Mouse (Mus musculus) hindbrain, embryonic 12.5 days (tissue): ENCODE results near the gene Mlph. TPM values are rescaled to one million over a fixed set of nuclear protein-coding genes. Genes with fewer than 3 reads are reported as not detected.

Experiments
- ATAC-seq: fragments of 200-750 bp; cut with Nextera tagmentation; 2 replicates; pipeline ENCODE4 v1.8.0; 2017; ENCODE audit warnings: moderate TSS enrichment; ENCODE audit not compliant: low FRiP score
- H3K27ac ChIP-seq: fragments of 300-500 bp; sonication (generic); 2 replicates; pipeline ENCODE4 v1.5.1; 2016; ENCODE audit warnings: mild to moderate bottlenecking
- H3K27me3 ChIP-seq: fragments of 300-500 bp; sonication (generic); 2 replicates; pipeline ENCODE4 v1.6.1; 2016; ENCODE audit warnings: mild to moderate bottlenecking
- H3K36me3 ChIP-seq: fragments of 300-500 bp; sonication (generic); 2 replicates; pipeline ENCODE4 v1.6.1; 2016; ENCODE audit warnings: mild to moderate bottlenecking
- H3K4me1 ChIP-seq: fragments of 300-500 bp; sonication (generic); 2 replicates; pipeline ENCODE4 v1.6.1; 2016
- H3K4me2 ChIP-seq: fragments of 300-500 bp; sonication (generic); replicated peaks from 2 replicates; pipeline ENCODE4 v1.6.1; 2016; ENCODE audit warnings: mild to moderate bottlenecking
- H3K4me3 ChIP-seq: fragments of 300-500 bp; sonication (generic); 2 replicates; pipeline ENCODE4 v1.5.1; 2016; ENCODE audit warnings: mild to moderate bottlenecking
- H3K9ac ChIP-seq: fragments of 300-500 bp; sonication (generic); 2 replicates; pipeline ENCODE4 v1.6.1; 2016; ENCODE audit warnings: mild to moderate bottlenecking, moderate library complexity
- H3K9me3 ChIP-seq: fragments of 300-500 bp; sonication (generic); replicated peaks from 2 replicates; pipeline ENCODE4 v1.6.1; 2016; ENCODE audit warnings: mild to moderate bottlenecking
- WGBS: fragments of 180-500 bp; shearing (Covaris S2); methylation state at CpG from one replicate; pipeline ENCODE4 v1.1.7; 2016; 5-methylcytosine and 5-hydroxymethylcytosine counted together
- polyA plus RNA-seq: library from polyadenylated mRNA; unstranded; fragments of >200 nt; fragmentation: Nextera tagmentation; extraction: Ambion mirVana; gene quantifications from 2 replicates; pipeline ENCODE4 v1.2.1, GENCODE M21; 2016

The Mlph gene
- polyA plus RNA-seq, 1 experiment from 2014 or later = 0.09 TPM

DNA sequence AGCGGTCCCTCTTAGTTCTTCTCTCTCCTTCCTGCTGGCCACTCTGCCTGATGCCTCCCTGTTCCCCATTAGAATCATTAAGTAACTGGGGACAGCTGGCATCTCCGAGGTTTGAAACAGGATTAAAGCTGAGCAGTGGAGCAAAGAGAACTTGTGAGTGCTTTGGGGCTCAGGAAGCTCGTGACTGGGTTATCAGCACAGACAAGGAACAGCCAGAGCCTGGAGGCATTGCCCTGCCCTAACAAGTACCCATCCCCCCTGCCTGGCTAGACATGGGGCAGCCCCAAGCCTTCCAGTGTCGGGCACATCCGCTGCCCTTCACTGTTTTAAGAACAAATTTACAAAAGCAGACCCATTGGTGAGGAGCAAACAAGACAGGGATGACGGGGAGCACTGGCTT lies 2.6 kb downstream of the Mlph start:
- no peak overlapping the region for H3K4me3 ChIP-seq
- H3K27me3 ChIP-seq = peaks cover 20% of the 10 kb centered on the region
- peaks cover 10% of the 10 kb centered on the region for H3K4me1 ChIP-seq
- 66% methylated on average over 6 of the region's 6 CpGs for WGBS
- no peaks in the 10 kb centered on the region for H3K36me3 ChIP-seq
- H3K9ac ChIP-seq = no peak overlapping the region
- ATAC-seq = no peak
- no peak overlapping the region for H3K27ac ChIP-seq
- no peak overlapping the region for H3K4me2 ChIP-seq
- 0 out of 2 replicates have a peak, but pooled peaks cover 10% of the 10 kb centered on the region for H3K9me3 ChIP-seq

DNA sequence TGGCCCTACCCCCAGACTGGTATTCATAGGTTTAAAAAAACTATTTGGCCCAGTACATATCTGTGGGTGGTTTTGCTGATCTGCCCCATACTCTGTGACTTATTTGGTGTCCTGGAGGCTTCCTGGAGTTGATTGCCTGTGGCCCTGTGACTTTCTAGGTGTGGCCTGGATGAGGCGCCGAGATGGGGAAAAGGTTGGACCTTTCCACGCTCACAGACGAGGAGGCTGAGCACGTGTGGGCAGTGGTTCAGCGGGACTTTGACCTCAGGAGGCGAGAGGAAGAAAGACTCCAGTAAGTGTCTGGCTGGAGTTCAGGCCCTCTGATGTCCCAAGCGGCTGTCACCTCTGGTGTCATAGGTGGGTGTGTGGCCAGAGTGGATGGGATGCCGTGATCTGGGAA lies 6.8 kb downstream of the Mlph start:
- Histone ChIP-seq H3K4me3 (no peak overlapping the region), H3K4me2 (no peak overlapping the region), H3K36me3 (no peaks in the 10 kb centered on the region), H3K9ac (no peak overlapping the region), H3K4me1 (no peaks in the 10 kb centered on the region), H3K27me3 (0 out of 2 replicates have a peak, but pooled peaks cover 2% of the 10 kb centered on the region), H3K27ac (no peak overlapping the region), H3K9me3 (0 out of 2 replicates have a peak, but pooled peaks cover 10% of the 10 kb centered on the region)
- no peak for ATAC-seq
- WGBS = 90% methylated on average over 9 of the region's 9 CpGs

DNA sequence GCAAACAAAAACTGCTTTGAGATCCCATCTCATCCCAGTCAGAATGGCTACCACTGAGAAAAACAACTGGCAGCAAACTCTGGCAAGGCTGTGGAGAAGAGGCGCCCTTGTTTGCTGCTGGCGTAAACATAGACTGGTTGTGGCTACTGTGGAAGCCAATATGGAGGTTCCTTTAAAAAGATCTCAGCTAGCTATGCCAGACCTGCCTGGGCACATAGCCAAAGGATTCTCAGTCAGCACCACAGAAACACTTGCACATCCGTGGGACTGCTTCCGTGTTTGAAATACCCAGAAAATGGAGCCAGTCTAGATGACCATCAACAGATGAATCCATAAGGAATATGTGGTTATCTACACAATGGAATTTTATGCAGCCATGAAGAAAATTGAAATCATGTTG lies 11.1 kb downstream of the Mlph start:
- no peak overlapping the region for H3K27ac ChIP-seq
- peaks cover 7% of the 10 kb centered on the region for H3K27me3 ChIP-seq
- no peaks in the 10 kb centered on the region for H3K36me3 ChIP-seq
- no peak overlapping the region for H3K9ac ChIP-seq
- peaks cover 3% of the 10 kb centered on the region; the same call in 1 of the 2 replicates for H3K4me1 ChIP-seq
- WGBS = 88% methylated on average over 4 of the region's 4 CpGs
- H3K4me2 ChIP-seq = no peak overlapping the region
- H3K9me3 ChIP-seq = no peaks in the 10 kb centered on the region
- H3K4me3 ChIP-seq = no peak overlapping the region
- no peak for ATAC-seq

DNA sequence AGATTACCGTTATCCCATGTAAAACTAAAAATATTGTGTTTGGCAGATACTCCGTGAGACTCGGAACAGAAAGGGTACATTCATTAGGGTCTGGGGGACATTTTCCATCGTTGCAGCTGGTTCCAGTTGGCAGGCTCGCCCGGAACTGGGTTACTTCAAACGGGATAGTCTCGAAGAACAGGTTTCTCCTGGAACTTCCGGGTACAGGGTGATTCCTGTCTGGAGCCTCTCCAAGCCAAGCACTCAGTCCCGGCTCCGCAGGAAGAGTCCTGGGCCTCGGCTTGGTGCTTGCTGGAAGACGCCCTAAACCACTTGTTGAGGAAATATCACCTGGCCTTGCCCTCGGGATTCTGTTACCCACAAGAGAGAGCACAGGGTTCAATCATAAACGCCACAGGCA lies 12.4 kb downstream of the Mlph start:
- Histone ChIP-seq H3K9ac (no peak overlapping the region), H3K4me3 (no peak overlapping the region), H3K36me3 (no peaks in the 10 kb centered on the region), H3K9me3 (no peaks in the 10 kb centered on the region), H3K27me3 (peaks cover 7% of the 10 kb centered on the region), H3K4me1 (peaks cover 3% of the 10 kb centered on the region; the same call in 1 of the 2 replicates), H3K4me2 (no peak overlapping the region), H3K27ac (no peak overlapping the region)
- WGBS = 58% methylated on average over 15 of the region's 15 CpGs
- no peak for ATAC-seq

DNA sequence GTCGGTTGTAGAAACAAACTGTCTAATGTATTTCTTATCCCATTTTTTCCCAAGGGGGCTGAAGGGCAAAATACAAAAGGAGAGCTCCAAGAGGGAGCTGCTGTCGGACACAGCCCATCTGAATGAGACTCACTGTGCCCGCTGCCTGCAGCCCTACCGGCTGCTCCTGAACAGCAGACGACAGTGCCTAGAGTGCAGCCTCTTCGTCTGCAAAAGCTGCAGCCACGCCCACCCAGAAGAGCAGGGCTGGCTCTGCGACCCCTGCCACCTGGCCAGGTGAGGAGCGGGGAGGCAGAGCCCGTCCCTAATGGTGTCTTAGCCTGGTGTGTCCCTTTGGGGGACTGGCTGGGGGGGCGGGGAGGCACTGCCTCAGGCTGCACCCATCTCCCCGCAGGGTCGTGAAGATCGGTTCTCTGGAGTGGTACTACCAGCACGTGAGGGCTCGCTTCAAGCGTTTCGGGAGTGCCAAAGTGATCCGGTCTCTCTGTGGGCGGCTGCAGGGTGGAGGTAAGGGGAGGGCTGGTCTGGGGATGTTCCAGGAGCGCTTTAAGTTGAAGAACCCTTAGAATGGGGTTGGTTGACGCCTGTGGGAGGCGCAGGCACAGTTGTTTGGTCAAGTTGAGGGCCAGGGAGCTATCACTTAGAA lies 13.2 kb downstream of the Mlph start:
- peaks cover 3% of the 10 kb centered on the region; the same call in 1 of the 2 replicates for H3K4me1 ChIP-seq
- H3K4me3 ChIP-seq = peak overlapping the region; percentile 8
- H3K9ac ChIP-seq = peak overlapping the region; percentile 37; the same call in 1 of the 2 replicates
- H3K27me3 ChIP-seq = peaks cover 7% of the 10 kb centered on the region
- WGBS = 2% methylated on average over 23 of the region's 23 CpGs
- H3K4me2 ChIP-seq = peak overlapping the region; percentile 54
- 0 out of 2 replicates have a peak, but pooled peaks have one; percentile 48 for ATAC-seq
- no peak overlapping the region for H3K27ac ChIP-seq
- no peaks in the 10 kb centered on the region for H3K9me3 ChIP-seq
- H3K36me3 ChIP-seq = no peaks in the 10 kb centered on the region

DNA sequence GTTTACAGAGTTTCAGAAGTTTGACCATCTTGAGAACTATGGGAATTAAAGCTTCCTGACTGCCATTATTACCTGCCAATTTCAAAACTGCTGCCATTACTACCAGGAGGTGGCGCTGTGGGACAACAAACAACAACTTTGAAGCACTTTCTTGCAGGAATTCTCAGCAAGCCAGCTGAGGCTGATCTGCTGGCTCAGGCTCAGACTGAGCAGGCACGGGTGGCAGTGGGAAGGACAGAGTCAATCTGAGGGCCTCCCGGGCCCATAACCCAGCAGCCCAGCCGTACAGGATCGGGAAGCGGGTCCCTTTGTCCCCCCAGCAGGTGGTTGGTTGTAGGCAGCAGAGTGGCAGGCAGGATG lies 13.7 kb downstream of the Mlph start:
- Histone ChIP-seq H3K9me3 (no peaks in the 10 kb centered on the region), H3K27ac (no peak overlapping the region), H3K4me2 (peak overlapping the region; percentile 54), H3K27me3 (peaks cover 7% of the 10 kb centered on the region), H3K36me3 (no peaks in the 10 kb centered on the region), H3K9ac (no peak overlapping the region), H3K4me3 (peak overlapping the region; percentile 8; the same call in 1 of the 2 replicates), H3K4me1 (peaks cover 3% of the 10 kb centered on the region; the same call in 1 of the 2 replicates)
- ATAC-seq = 0 out of 2 replicates have a peak, but pooled peaks have one; percentile 67
- 6% methylated on average over 6 of the region's 6 CpGs for WGBS

DNA sequence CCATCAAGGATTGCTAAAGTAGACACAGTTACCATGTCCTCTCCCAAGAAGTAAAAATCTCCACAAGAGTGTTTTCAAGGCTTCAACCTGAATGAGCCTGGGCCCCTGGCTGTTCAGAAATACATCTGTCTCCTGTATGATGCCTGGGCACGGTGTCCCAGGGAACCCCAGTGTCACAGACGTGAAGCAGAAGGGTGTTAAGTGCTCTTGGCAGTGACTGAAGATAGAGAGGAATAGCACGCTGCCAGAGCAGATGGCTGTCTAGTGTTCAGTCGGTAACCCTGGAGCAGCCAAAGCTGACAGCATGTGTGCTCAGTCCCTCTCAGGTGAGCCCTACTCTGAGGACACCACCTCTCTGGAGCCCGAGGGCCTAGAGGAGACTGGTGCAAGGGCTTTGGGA lies 18.1 kb downstream of the Mlph start:
- H3K4me3 ChIP-seq = no peak overlapping the region
- H3K9me3 ChIP-seq = no peaks in the 10 kb centered on the region
- H3K4me1 ChIP-seq = peaks cover 2% of the 10 kb centered on the region; the same call in 1 of the 2 replicates
- WGBS = 78% methylated on average over 5 of the region's 5 CpGs
- no peak overlapping the region for H3K9ac ChIP-seq
- H3K27me3 ChIP-seq = peaks cover 4% of the 10 kb centered on the region; the same call in 1 of the 2 replicates
- no peak overlapping the region for H3K27ac ChIP-seq
- H3K4me2 ChIP-seq = no peak overlapping the region
- no peaks in the 10 kb centered on the region for H3K36me3 ChIP-seq
- ATAC-seq = no peak

DNA sequence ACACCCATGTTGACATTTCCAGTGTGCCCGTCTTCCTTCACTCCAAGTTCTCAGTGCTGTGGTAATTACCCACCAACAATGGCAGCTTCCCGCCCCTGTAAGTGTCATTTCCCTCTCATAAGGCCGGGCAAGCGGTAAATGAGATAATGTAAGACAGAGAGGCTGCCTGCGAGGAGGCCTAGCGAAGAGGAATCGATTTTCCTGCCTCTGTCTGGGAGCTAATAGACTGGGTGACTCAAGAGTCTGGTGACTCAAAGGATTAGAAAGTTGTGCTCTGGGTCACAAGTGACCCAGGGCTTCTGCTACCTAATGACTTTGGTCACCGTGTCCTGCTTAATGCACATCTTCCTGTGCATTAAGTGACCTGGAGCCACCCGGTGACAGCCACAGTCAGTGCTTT lies 22.1 kb downstream of the Mlph start:
- Histone ChIP-seq H3K9ac (no peak overlapping the region), H3K4me1 (no peaks in the 10 kb centered on the region), H3K36me3 (no peaks in the 10 kb centered on the region), H3K27me3 (no peaks in the 10 kb centered on the region), H3K4me2 (no peak overlapping the region), H3K27ac (no peak overlapping the region), H3K9me3 (no peaks in the 10 kb centered on the region), H3K4me3 (no peak overlapping the region)
- WGBS = 80% methylated on average over 9 of the region's 9 CpGs
- ATAC-seq = no peak

DNA sequence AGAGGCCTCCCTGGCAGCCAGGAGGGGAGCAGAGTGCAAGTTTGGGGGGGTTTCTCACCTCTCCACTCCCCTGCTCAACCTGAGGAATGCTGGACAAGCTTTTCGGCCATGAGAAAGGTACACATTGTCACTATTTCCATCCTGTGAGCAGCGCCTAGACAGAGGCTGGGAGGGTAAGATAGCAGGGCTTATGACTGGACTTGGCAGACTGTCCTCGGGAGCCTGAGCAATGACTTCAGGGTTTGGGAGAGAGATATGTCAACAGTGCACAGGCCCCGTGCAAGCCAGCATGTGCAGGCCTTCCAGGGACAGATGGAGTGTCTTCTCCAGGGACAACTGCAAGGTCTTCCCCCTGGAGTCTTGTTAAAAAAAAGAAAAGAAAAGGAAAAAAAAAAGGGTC lies 25.1 kb downstream of the Mlph start:
- H3K4me2 ChIP-seq = no peak overlapping the region
- H3K9ac ChIP-seq = no peak overlapping the region
- no peaks in the 10 kb centered on the region for H3K36me3 ChIP-seq
- H3K4me3 ChIP-seq = no peak overlapping the region
- no peak overlapping the region for H3K27ac ChIP-seq
- H3K9me3 ChIP-seq = no peaks in the 10 kb centered on the region
- WGBS = 84% methylated on average over 4 of the region's 4 CpGs
- H3K27me3 ChIP-seq = no peaks in the 10 kb centered on the region
- H3K4me1 ChIP-seq = no peaks in the 10 kb centered on the region
- no peak for ATAC-seq

DNA sequence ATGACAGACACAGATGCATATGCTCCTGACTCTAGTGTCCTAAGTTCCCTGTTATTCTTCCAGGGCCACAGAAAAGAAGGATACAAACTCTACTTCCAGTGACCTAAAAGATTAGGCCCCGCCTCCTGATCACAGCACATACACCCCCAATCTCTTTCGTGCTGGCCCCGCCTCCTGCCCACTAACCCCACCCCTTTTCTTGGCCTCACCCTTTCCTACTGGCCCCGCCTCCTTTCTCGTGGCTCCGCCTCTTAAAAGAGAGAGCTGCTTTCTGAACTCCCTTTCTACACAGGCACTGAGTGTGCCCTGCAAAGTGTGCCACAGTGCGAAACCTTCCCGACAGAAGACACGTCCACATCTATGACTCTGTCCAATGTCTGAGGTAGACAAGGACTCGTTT lies 30.3 kb downstream of the Mlph start:
- 45% methylated on average over 10 of the region's 10 CpGs for WGBS
- no peaks in the 10 kb centered on the region for H3K36me3 ChIP-seq
- H3K4me3 ChIP-seq = no peak overlapping the region
- no peaks in the 10 kb centered on the region for H3K4me1 ChIP-seq
- H3K27ac ChIP-seq = no peak overlapping the region
- H3K9ac ChIP-seq = no peak overlapping the region
- no peaks in the 10 kb centered on the region for H3K9me3 ChIP-seq
- ATAC-seq = no peak
- no peaks in the 10 kb centered on the region for H3K27me3 ChIP-seq
- no peak overlapping the region for H3K4me2 ChIP-seq

DNA sequence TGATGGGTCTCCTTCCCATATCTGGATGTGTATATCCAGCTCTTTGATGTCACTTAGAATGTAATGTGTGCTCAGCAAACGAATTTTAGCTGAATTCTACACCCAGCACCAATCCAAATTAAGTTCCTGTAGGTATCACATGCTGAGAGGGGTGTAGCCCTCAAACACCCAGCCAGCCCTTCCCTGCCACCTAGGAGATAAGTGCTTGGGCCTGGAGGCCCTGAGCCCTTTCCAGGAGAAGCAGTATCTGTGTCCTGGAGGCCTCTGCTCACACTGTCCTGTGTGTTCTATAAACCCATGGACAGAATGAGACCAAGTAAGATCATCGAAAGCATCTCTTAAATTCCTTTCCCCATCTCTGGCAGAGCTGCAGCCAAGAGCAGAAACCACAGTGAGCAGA lies 32.4 kb downstream of the Mlph start:
- no peaks in the 10 kb centered on the region for H3K36me3 ChIP-seq
- H3K4me1 ChIP-seq = no peaks in the 10 kb centered on the region
- no peaks in the 10 kb centered on the region for H3K27me3 ChIP-seq
- ATAC-seq = no peak
- H3K27ac ChIP-seq = no peak overlapping the region
- WGBS = 70% methylated on average over 2 of the region's 2 CpGs
- no peaks in the 10 kb centered on the region for H3K9me3 ChIP-seq
- no peak overlapping the region for H3K9ac ChIP-seq
- no peak overlapping the region for H3K4me2 ChIP-seq
- no peak overlapping the region for H3K4me3 ChIP-seq

DNA sequence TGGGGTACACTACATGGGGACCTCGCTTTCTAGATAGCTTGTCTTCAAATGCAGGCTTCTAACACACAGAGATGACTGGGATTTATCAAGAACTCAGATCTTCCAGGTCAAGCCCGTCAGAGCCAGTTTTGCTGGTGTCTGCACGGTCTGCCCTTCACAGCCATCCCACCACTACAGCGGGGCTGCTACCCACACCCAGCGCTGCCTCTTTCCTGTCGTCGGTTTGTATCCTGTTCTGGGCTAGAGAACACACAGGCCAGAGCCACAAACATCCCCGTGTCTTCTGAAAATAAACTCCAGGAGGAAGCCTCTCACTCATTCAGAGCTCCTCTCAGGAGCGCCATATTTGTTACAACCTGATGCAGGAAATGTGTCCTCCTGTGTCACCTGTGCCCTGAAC lies 34.4 kb downstream of the Mlph start:
- Histone ChIP-seq H3K27me3 (no peaks in the 10 kb centered on the region), H3K9me3 (no peaks in the 10 kb centered on the region), H3K9ac (no peak overlapping the region), H3K4me3 (no peak overlapping the region), H3K4me1 (no peaks in the 10 kb centered on the region), H3K36me3 (no peaks in the 10 kb centered on the region), H3K27ac (no peak overlapping the region), H3K4me2 (no peak overlapping the region)
- 81% methylated on average over 9 of the region's 9 CpGs for WGBS
- no peak for ATAC-seq

DNA sequence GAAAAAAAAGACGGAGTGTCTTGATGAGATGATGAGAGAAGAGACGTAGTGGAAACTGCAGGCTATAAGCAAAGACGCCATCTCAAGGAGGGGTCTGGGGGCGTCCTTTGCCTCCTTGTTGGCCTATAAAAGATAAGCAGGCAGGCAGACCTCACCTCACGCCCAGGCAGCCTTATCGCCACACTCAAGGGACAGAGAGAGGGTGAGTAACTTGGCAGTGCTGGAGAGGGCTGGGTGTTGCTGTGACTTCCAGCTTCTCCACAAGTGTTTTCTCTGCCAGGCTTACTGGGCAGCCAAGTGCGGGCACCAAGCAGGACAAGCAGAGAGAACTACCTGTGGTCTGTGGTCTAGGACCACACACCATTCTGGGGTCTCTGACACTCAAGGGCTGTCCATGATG lies 36.8 kb downstream of the Mlph start:
- H3K9me3 ChIP-seq = no peaks in the 10 kb centered on the region
- no peaks in the 10 kb centered on the region for H3K36me3 ChIP-seq
- H3K27me3 ChIP-seq = no peaks in the 10 kb centered on the region
- H3K9ac ChIP-seq = no peak overlapping the region
- H3K4me3 ChIP-seq = no peak overlapping the region
- no peak for ATAC-seq
- H3K4me1 ChIP-seq = no peaks in the 10 kb centered on the region
- WGBS = 80% methylated on average over 7 of the region's 7 CpGs
- no peak overlapping the region for H3K27ac ChIP-seq
- H3K4me2 ChIP-seq = no peak overlapping the region
